Mouse (Mus musculus) duodenum, adult 2 months (tissue): Measurements from ENCODE around the gene Tspan10. TPM values are rescaled to one million over a fixed set of nuclear protein-coding genes. Genes with fewer than 3 reads are reported as not detected.

Source experiments
- polyA plus RNA-seq: library from polyadenylated mRNA; depleted of rRNA; stranded (reverse); fragments of >200 nt; gene quantifications from 2 replicates; pipeline ENCODE4 v1.2.3, GENCODE M21; 2012; ENCODE audit warnings: low replicate concordance; rRNA removed

Tspan10 gene
- 0.11 and 0.41 TPM in 2 replicates for polyA plus RNA-seq

DNA sequence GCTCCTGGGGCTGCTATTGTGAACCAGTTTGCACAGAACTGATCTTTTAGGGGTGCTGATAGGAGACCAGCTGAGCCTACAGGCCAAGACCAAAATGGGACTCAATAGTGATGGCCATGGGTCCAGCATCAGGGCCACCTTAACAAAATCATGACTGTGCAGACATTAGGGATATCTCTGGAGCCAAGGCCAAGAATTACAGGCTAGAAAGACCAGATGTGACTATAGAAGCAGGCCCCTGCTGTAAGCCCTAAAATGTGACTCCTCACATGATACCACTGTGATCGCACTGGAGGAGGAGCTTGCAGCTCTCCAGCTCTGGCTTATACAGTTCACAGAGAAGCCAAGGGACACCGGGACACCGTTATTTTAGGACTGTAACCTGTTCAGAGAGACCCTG, at the start of gene Tspan10:
Tspan10 (plus strand) TSS at position 301 of the 400 bp plus-strand sequence.

DNA sequence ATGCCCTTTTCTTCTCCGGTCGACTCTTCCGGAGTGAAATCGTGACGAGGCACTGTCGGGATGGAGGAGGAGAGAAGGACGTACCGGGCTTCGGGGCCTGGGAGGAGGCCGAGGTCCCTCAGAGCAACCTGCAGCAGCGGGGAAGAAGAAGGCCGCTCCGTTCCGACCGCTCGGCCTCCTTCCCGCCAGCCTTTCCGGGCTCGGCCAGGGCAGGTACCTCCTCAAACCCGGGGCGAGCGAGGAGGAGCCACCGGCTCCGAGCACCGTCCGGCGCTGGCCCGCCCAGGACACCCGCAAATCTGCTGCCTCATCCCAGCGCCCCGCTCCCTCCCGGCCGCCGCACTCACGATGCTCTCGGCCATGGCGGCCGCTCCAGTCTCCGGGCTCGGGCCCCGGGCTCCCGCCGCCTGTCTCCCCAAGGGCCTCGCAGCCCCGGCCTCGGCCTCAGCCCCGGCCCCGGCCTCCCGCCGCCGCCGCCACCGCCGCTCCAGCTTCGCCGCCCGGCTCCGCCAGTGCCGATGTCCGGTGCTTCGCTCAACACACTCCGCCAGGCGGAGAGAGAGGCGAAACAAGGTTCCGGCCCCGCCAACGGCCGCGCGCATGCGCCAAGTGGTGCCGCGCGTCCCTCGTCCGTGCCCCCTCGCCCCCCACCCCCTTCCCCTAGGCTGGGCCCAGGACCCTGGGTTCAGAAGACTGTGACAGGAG, 5.1 kb upstream of the Tspan10 start, which contains the start of gene Nploc4:
Nploc4 (minus strand) TSS at position 557 of the 705 bp plus-strand sequence.

DNA sequence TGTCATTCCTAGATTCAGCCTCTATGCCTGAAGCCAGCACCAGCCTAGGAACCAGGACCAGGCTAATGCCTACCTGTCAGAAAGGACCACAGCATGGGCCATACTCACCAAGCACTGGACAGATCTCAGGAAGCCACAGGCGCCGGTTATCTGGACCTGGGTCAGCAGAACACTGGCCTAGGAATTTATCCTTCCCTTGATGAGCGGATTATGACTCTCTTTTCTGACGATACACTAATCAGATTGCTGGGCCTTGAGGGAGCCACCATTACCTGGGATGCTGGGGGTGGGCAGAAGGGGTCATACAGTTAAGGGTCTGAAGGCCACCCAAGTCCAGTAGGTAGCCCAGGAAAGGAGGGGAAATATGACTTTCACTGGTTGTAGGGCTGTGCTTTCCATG, 10.9 kb downstream of the Tspan10 start, which contains the start of gene Pde6g:
Pde6g (minus strand) TSS at position 195 of the 400 bp plus-strand sequence.

DNA sequence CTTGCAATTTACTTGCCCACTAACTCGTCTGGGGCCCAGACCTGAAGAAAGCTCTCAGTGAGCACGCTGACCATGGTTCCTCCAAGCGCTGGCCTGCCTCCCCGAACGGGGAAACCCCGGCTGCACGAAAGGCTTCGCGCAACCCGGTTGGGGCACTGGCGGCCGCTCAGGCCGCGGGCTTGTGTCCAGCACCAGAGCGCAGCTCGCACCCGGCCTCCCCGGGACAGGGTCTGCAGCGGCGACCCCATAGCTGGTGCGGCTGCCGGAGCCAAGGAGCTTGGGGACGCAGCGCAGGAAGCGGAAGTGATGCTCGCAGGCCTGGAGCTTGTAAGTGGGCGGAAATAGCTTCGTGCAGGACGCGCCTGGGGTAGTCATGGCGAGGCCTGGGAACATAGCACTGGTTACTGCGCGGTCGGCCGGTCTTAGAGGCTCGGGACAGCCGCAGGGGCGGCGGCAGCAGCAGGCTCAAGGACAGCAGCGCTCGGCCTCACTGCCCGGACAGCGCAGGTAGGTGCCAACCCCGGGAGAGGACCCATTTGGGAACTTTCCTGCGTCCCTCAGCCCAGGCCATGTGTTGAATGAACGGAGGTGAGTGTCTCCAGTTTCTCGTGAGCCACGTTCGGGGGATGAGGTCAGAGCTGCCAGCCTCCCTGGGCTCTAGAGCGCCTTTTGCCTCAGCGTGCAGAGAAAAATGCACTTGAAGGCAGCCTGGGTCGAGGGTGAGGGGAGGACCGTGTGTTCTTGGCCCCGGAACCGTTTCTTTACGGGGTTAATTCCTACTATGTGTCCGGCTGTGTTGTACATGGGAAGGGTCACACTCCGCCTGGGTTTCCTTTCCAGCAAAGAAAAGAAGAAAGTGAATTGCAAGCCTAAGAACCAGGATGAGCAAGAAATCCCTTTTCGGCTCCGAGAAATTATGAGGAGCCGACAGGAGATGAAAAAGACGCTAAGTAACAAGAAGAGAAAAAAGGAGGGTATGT, 15.6 kb downstream of the Tspan10 start, which contains the start of the genes Oxld1 and Ccdc137:
Oxld1 (minus strand) TSS at position 297 of the 980 bp plus-strand sequence.
Ccdc137 (plus strand) TSS at position 344 of the 980 bp plus-strand sequence.

DNA sequence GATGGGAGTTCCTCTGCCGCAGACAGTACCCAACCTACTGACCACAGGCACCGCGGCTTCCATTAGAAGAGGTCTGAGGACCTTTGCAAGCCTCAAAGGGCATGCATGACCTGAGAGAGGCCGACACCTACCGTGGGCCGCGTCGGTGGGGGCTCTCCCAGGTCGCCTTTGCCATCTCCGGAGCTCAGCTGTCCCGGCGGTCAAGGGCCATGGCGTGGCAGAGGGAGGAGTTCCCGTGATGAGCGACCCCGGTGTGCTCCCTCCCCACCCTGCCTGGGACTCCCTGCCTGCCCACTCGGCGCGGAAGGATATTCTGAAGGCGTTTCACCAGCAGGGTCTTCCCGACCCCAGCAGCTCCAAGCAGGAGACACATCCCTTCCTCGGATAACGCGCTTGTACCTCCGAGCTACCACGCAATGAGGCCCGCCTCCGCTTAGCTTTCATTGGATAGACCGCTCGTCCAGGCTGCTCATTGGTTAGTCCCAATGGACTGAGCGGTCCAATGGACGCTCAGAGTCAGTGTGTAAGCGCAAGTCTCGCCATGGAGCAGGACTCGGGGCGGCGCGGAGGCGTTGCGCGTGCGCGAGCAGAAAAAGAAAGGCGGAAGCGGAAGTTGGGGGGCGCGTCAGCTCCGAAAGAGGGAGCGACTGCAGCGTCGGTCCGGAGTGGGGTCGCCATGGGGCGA, 24.7 kb downstream of the Tspan10 start, which contains the start of gene Arl16:
Arl16 (minus strand) TSS at position 557 of the 685 bp plus-strand sequence.

DNA sequence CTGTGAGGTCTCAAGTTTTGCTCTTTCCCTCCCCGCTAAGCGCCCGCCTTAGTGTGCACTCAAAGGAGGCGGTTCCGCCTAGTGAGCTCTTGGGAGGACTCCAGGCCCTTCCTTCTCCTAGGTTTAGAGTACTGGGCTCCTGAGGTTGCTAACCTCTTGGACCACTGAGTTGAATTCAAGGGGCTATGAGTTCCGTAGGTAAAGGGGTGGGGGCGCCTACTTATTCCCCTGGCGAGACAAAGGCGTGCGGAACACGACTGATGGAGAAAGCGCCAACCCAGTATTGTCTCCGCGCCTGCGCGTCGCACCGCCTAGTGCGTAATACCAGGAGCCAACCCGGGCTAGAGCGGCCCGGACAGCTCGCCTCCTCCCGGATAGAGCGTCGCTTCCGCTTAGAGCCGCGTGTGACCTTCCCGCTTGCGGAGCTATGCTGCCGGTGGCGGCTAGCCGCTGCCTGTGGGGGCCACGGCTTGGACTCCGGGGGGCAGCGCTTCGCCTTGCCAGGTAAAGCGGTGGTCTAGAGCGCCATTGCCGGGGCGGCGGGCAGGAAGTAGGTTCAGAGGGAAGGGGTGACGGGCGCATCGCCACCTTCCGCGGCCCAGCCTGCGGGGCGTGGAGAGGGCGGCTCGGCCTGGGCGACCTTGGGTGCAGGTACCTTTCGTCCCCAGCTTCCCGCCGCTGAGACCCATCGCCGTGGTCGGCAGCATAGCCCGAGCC, 42.0 kb downstream of the Tspan10 start, which contains the start of gene Mrpl12:
Mrpl12 (plus strand) TSS at position 349 of the 717 bp plus-strand sequence.

DNA sequence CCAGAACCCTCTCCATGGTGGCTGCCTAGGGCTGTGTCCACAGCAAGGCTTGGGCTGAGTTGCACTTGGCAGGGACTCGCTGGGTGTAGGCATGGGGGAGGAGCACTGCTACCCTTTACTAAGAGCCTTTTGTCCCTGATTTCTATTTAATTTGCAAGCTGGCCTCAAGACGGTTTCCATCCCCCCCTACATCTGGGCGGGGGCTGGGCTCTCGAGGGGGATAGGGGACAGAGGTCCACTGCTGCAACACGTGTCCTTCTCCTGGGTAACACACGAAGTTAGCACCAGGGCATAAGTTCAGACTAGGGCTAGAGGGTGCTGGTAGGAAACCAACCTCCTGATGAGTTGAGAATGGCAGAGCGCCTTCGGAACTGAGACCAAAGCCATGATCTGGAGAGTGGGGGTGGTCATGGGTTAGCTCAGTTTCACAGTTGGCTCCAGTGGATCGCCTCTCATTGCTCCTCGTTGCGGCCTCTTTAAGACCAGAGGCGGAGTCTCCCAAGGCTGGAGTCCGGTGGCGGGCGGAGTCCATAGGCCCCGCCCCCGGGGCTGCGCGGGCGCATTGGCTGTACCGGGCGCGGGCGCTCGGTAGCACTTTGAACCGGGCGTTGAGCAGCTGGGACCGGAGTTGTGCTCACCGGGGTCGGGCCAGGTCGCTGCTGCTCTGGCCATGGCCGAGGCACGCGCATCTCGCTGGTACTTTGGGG, 49.0 kb downstream of the Tspan10 start, which contains the start of gene Slc25a10:
Slc25a10 (plus strand) TSS at position 524 of the 707 bp plus-strand sequence.

Other genes starting within 250 kb of the Tspan10 start
- 11.2 and 12.3 TPM in 2 replicates for gene Bahcc1, start 209.7 kb upstream of the Tspan10 start, polyA plus RNA-seq
- 797 and 1,378 TPM in 2 replicates for gene Actg1, start 94.1 kb upstream of the Tspan10 start, polyA plus RNA-seq
- gene Fscn2, start 81.1 kb upstream of the Tspan10 start, polyA plus RNA-seq: 0.12 TPM in 1 of 2 replicates, not detected in the other
- gene Faap100, start 63.9 kb upstream of the Tspan10 start, polyA plus RNA-seq: 49.3 and 67.2 TPM in 2 replicates
- gene Nploc4, start 4.9 kb upstream of the Tspan10 start, polyA plus RNA-seq: 48.8 and 65.0 TPM in 2 replicates
- 0.27 and 0.28 TPM in 2 replicates for gene Pde6g, start 10.9 kb downstream of the Tspan10 start, polyA plus RNA-seq
- 24.0 and 38.7 TPM in 2 replicates for gene Oxld1, start 15.4 kb downstream of the Tspan10 start, polyA plus RNA-seq
- gene Ccdc137, start 15.5 kb downstream of the Tspan10 start, polyA plus RNA-seq: 4.9 and 6.0 TPM in 2 replicates
- 12.1 and 13.4 TPM in 2 replicates for gene Arl16, start 25.0 kb downstream of the Tspan10 start, polyA plus RNA-seq
- gene Mrpl12, start 42.0 kb downstream of the Tspan10 start, polyA plus RNA-seq: 161 and 284 TPM in 2 replicates
- 495 and 586 TPM in 2 replicates for gene Slc25a10, start 49.2 kb downstream of the Tspan10 start, polyA plus RNA-seq
- gene Gcgr, start 88.1 kb downstream of the Tspan10 start, polyA plus RNA-seq: 1.7 and 2.5 TPM in 2 replicates
- gene Mcrip1, start 107.1 kb downstream of the Tspan10 start, polyA plus RNA-seq: 28.4 and 38.6 TPM in 2 replicates
- gene Ppp1r27, start 108.5 kb downstream of the Tspan10 start, polyA plus RNA-seq: not detected in 2 replicates
- 428 and 758 TPM in 2 replicates for gene P4hb, start 130.6 kb downstream of the Tspan10 start, polyA plus RNA-seq
- 773 and 1,267 TPM in 2 replicates for gene Arhgdia, start 139.0 kb downstream of the Tspan10 start, polyA plus RNA-seq
- 10.3 and 18.4 TPM in 2 replicates for gene Alyref, start 155.7 kb downstream of the Tspan10 start, polyA plus RNA-seq
- 97.9 and 105 TPM in 2 replicates for gene Anapc11, start 155.8 kb downstream of the Tspan10 start, polyA plus RNA-seq
- 2.4 and 8.9 TPM in 2 replicates for gene Npb, start 165.8 kb downstream of the Tspan10 start, polyA plus RNA-seq
- 661 and 912 TPM in 2 replicates for gene Pcyt2, start 175.3 kb downstream of the Tspan10 start, polyA plus RNA-seq
- 89.3 and 105 TPM in 2 replicates for gene Sirt7, start 182.6 kb downstream of the Tspan10 start, polyA plus RNA-seq
- 29.6 and 39.6 TPM in 2 replicates for gene Mafg, start 191.0 kb downstream of the Tspan10 start, polyA plus RNA-seq
- 7.4 and 36.8 TPM in 2 replicates for gene Pycr1, start 201.1 kb downstream of the Tspan10 start, polyA plus RNA-seq
- 0.45 and 0.62 TPM in 2 replicates for gene Myadml2, start 205.5 kb downstream of the Tspan10 start, polyA plus RNA-seq
- 0.69 and 4.7 TPM in 2 replicates for gene Notum, start 218.5 kb downstream of the Tspan10 start, polyA plus RNA-seq
- 164 and 233 TPM in 2 replicates for gene Aspscr1, start 230.3 kb downstream of the Tspan10 start, polyA plus RNA-seq